8 mouse cellular contexts compared by ENCODE assay signal in the genomic region with DNA sequence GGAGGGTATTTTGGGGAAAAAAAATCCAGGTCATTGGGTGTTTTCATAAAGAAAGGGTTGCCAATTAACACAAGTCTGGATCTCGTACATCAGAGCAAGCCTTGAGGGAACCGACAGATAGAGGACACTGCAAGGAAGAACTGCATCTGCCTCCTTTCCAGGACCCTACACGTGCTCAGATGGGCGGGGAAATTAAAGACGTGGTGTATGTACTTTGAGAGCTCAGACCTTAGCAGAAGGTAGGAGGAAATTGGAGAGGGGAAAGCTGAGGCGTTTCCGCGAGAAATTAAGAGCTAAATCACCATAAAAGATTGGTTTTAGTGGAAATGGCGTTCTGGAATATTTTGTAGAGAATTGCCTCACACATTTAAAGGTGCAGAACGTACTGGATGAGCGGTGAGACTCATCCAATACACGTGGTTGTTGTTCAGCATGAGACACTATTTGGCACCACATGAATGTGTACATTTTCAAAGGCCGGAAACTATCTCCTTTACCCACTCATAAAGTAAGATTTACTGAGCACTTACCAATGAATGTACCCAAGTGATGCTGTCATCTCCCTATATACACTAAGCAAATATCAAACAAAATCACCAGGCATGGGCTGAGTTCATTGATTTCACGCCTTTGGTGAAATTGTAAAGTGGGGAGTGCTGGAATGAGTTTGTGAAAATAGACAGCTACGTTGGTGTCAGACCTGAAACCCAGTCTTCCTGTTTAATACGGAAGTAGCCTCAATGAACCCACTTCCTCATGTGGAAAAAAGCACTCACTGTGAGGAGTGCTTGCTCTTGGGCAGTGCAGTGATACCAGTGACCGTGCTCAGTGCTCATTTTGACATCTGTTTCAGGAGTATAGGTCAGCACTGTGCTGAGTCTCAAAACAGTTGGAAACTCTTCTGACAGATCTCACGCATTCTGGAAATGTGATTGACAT. TPM values are rescaled to one million over a fixed set of nuclear protein-coding genes. Genes with fewer than 3 reads are reported as not detected.
DNase-seq lines count a peak whose midpoint lies in the region; ATAC-seq and TF ChIP-seq lines count a peak whose summit lies in the region.

No protein-coding gene starts in this region.

- H3K9ac ChIP-seq in embryonic facial prominence, embryonic 12.5 days = peak overlapping the region; percentile 83
- H3K9ac ChIP-seq in hindbrain, embryonic 15.5 days = peak overlapping the region; percentile 77

- peak; percentile 58 for ATAC-seq in CD4-positive, CD25-positive, alpha-beta regulatory T cell, adult 4 months
- ATAC-seq in embryonic facial prominence, embryonic 12.5 days (ENCODE audit: insufficient number of reproducible peaks, insufficient read depth, low FRiP score, low TSS enrichment) = no peak
- ATAC-seq in hindbrain, embryonic 15.5 days (ENCODE audit: low FRiP score, low read depth) = peak; percentile 32
- ATAC-seq in neutrophil, adult 5-6 weeks (ENCODE audit: extremely low read depth, insufficient number of reproducible peaks, low FRiP score, poor library complexity, severe bottlenecking) = peak; percentile 76

- H3K27me3 ChIP-seq in embryonic facial prominence, embryonic 12.5 days = no peaks in the 10 kb centered on the region
- H3K27me3 ChIP-seq in hindbrain, embryonic 15.5 days = no peaks in the 10 kb centered on the region

- TF ChIP-seq CTCF in lung, adult 2 months (IDR thresholded peaks at IDR 0.05; ENCODE audit: insufficient read depth, low read length) = no peak

- peaks cover 25% of the 10 kb centered on the region for H3K36me3 ChIP-seq in embryonic facial prominence, embryonic 12.5 days
- peaks cover 10% of the 10 kb centered on the region; the same call in 1 of the 2 replicates for H3K36me3 ChIP-seq in hindbrain, embryonic 15.5 days

- peak overlapping the region; percentile 92 for H3K27ac ChIP-seq in embryonic facial prominence, embryonic 12.5 days
- peak overlapping the region; percentile 90 for H3K27ac ChIP-seq in hindbrain, embryonic 15.5 days (replicated peaks)

- peak; percentile 15 to 28 for DNase-seq in frontal cortex, adult 2 months (ENCODE audit: extremely low spot score in 1 of 2, low spot score in 1 of 2)
- DNase-seq in frontal cortex, postnatal 14 days (ENCODE audit: low spot score in 2 of 2) = no peak
- peak; percentile 23 for DNase-seq in lung, adult 2 months
- DNase-seq in testis, postnatal 10 days (ENCODE audit: low spot score) = no peak

- peak overlapping the region; percentile 77 for H3K4me3 ChIP-seq in embryonic facial prominence, embryonic 12.5 days
- peak overlapping the region; percentile 78 for H3K4me3 ChIP-seq in hindbrain, embryonic 15.5 days
- H3K4me3 ChIP-seq in lung, adult 2 months (replicated peaks; ENCODE audit: extremely low read depth, low read depth, low read length) = peak overlapping the region; percentile 95

- TF ChIP-seq POLR2A in lung, adult 2 months (IDR thresholded peaks at IDR 0.05; ENCODE audit: borderline replicate concordance, extremely low read depth, low read depth, low read length) = no peak

- peaks cover 12% of the 10 kb centered on the region for H3K4me1 ChIP-seq in embryonic facial prominence, embryonic 12.5 days
- H3K4me1 ChIP-seq in hindbrain, embryonic 15.5 days (replicated peaks) = peaks cover 33% of the 10 kb centered on the region
- H3K4me1 ChIP-seq in lung, adult 2 months (ENCODE audit: control insufficient read depth, insufficient read depth, low read length) = peaks cover 10% of the 10 kb centered on the region

- 38% methylated on average over 18 of the region's 18 CpGs for WGBS in embryonic facial prominence, embryonic 12.5 days
- 35% methylated on average over 18 of the region's 18 CpGs for WGBS in hindbrain, embryonic 15.5 days
- 16% methylated on average over 18 of the region's 18 CpGs for WGBS in lung, adult 2 months

- no peaks in the 10 kb centered on the region for H3K9me3 ChIP-seq in embryonic facial prominence, embryonic 12.5 days
- H3K9me3 ChIP-seq in hindbrain, embryonic 15.5 days = no peaks in the 10 kb centered on the region

- H3K4me2 ChIP-seq in embryonic facial prominence, embryonic 12.5 days (replicated peaks) = peak overlapping the region; percentile 66
- peak overlapping the region; percentile 77 for H3K4me2 ChIP-seq in hindbrain, embryonic 15.5 days

RNA-seq across cellular contexts. Expression of gene Itgb1bp1, which starts 0.9 kb away (rescaled TPM):
- polyA plus RNA-seq in frontal cortex, adult 2 months (2012; rRNA removed) = 27.2 and 29.5 TPM in 2 replicates
- polyA plus RNA-seq in CD4-positive, CD25-positive, alpha-beta regulatory T cell, adult 4 months (2017; shearing (Covaris generic)) = 10 to 100 TPM; 68.6 to 70.5 TPM
- 48.3 and 53.4 TPM in 2 replicates for polyA plus RNA-seq in embryonic facial prominence, embryonic 12.5 days (2016; fragmentation: Nextera tagmentation; extraction: Ambion mirVana)
- polyA plus RNA-seq in hindbrain, embryonic 15.5 days (2015; fragmentation: Nextera tagmentation; extraction: Ambion mirVana) = 35.6 and 39.3 TPM in 2 replicates
- 10.2 and 14.0 TPM in 2 replicates for polyA plus RNA-seq in lung, adult 2 months (2012; rRNA removed)
- 41.5 and 53.4 TPM in 2 replicates for total RNA-seq in neutrophil, adult 5-6 weeks (2017)

RNA-seq across cellular contexts. Expression of gene Cpsf3, which starts 1.8 kb away (rescaled TPM):
- polyA plus RNA-seq in frontal cortex, adult 2 months (2012; rRNA removed) = 66.2 and 74.1 TPM in 2 replicates
- 100 to 1,000 TPM; 139 to 163 TPM for polyA plus RNA-seq in CD4-positive, CD25-positive, alpha-beta regulatory T cell, adult 4 months (2017; shearing (Covaris generic))
- polyA plus RNA-seq in embryonic facial prominence, embryonic 12.5 days (2016; fragmentation: Nextera tagmentation; extraction: Ambion mirVana) = 118 and 124 TPM in 2 replicates
- 86.7 and 87.1 TPM in 2 replicates for polyA plus RNA-seq in hindbrain, embryonic 15.5 days (2015; fragmentation: Nextera tagmentation; extraction: Ambion mirVana)
- 18.4 and 33.3 TPM in 2 replicates for polyA plus RNA-seq in lung, adult 2 months (2012; rRNA removed)
- total RNA-seq in neutrophil, adult 5-6 weeks (2017) = 112 and 118 TPM in 2 replicates

RNA-seq across cellular contexts. Expression of gene Iah1, which starts 29.2 kb away (rescaled TPM):
- 22.8 and 25.2 TPM in 2 replicates for polyA plus RNA-seq in frontal cortex, adult 2 months (2012; rRNA removed)
- 10 to 100 TPM; 45.9 to 50.2 TPM for polyA plus RNA-seq in CD4-positive, CD25-positive, alpha-beta regulatory T cell, adult 4 months (2017; shearing (Covaris generic))
- 58.1 and 58.9 TPM in 2 replicates for polyA plus RNA-seq in embryonic facial prominence, embryonic 12.5 days (2016; fragmentation: Nextera tagmentation; extraction: Ambion mirVana)
- polyA plus RNA-seq in hindbrain, embryonic 15.5 days (2015; fragmentation: Nextera tagmentation; extraction: Ambion mirVana) = 30.2 and 30.9 TPM in 2 replicates
- 71.3 and 77.4 TPM in 2 replicates for polyA plus RNA-seq in lung, adult 2 months (2012; rRNA removed)
- 23.6 and 27.0 TPM in 2 replicates for total RNA-seq in neutrophil, adult 5-6 weeks (2017)

Comparison
In these comparisons a context has a peak if more than half of its experiments do, and no peak if none do; other contexts are left out.
1. DNase-seq: peak in frontal cortex, adult 2 months (2 of 2) and lung, adult 2 months (single experiment); none in frontal cortex, postnatal 14 days (0 of 2) and testis, postnatal 10 days (single experiment).
2. Peak in every context shown above with its lines, with median percentiles within 50 percentile points of each other: H3K4me3 ChIP-seq.